Mouse (Mus musculus) liver, embryonic 14.5 days (tissue): ENCODE results near the gene Psme4. TPM values are rescaled to one million over a fixed set of nuclear protein-coding genes. Genes with fewer than 3 reads are reported as not detected.

Experiments
- ATAC-seq: fragments of 200-750 bp; cut with Nextera tagmentation; 2 replicates; pipeline ENCODE4 v1.8.0; 2017; ENCODE audit warnings: moderate number of reproducible peaks, mild to moderate bottlenecking, moderate library complexity; ENCODE audit not compliant: insufficient read depth
- DNase-seq, 3 experiments: peaks; one replicate each; pipeline ENCODE4 v3.0.0-alpha.2; 2012 to 2013; ENCODE audit warnings: low read depth in 3 of 3, low spot score in 3 of 3
- H3K27ac ChIP-seq: fragments of 300-500 bp; sonication (generic); 2 replicates; pipeline ENCODE4 v1.5.1; 2014; ENCODE audit warnings: moderate library complexity, mild to moderate bottlenecking, control low read depth, inconsistent platforms
- H3K27me3 ChIP-seq: fragments of 300-500 bp; sonication (generic); 2 replicates; pipeline ENCODE4 v1.6.1; 2014; ENCODE audit warnings: mild to moderate bottlenecking, low read length, moderate library complexity; ENCODE audit not compliant: control insufficient read depth, insufficient read depth
- H3K36me3 ChIP-seq: fragments of 300-500 bp; sonication (generic); replicated peaks from 2 replicates; pipeline ENCODE4 v1.6.1; 2014; ENCODE audit warnings: low read depth; ENCODE audit not compliant: control insufficient read depth, insufficient read depth
- H3K4me1 ChIP-seq, 2 experiments: fragments of 200-500 bp in 1 of 2; fragments of 300-500 bp in 1 of 2; sonication (generic) in 1 of 2; replicated peaks; 2 replicates each; pipeline ENCODE4 v1.6.1; 2012 to 2014; ENCODE audit warnings: antibody characterized with exemption in 1 of 2, inconsistent platforms in 1 of 2, low read length in 1 of 2; ENCODE audit not compliant: control insufficient read depth in 2 of 2, insufficient read depth in 2 of 2
- H3K4me2 ChIP-seq: fragments of 300-500 bp; sonication (generic); 2 replicates; pipeline ENCODE4 v1.6.1; 2014; ENCODE audit warnings: low read depth, mild to moderate bottlenecking, control low read depth, moderate library complexity
- H3K4me3 ChIP-seq, 2 experiments: fragments of 200-500 bp in 1 of 2; fragments of 300-500 bp in 1 of 2; sonication (generic) in 1 of 2; 2 replicates each; pipeline ENCODE4 v1.5.1; 2012 to 2014; ENCODE audit warnings: low read depth in 2 of 2, low read length in 2 of 2, mild to moderate bottlenecking in 2 of 2, control low read depth in 1 of 2, inconsistent platforms in 1 of 2, moderate library complexity in 1 of 2; ENCODE audit not compliant: insufficient read depth in 1 of 2
- H3K9ac ChIP-seq: fragments of 300-500 bp; sonication (generic); replicated peaks from 2 replicates; pipeline ENCODE4 v1.6.1; 2014; ENCODE audit warnings: mild to moderate bottlenecking, control low read depth, moderate library complexity
- H3K9me3 ChIP-seq: fragments of 300-500 bp; sonication (generic); 2 replicates; pipeline ENCODE4 v1.6.1; 2016; ENCODE audit warnings: low read length, mixed read lengths; ENCODE audit not compliant: control insufficient read depth
- CTCF ChIP-seq: IDR thresholded peaks from 2 replicates; pipeline ENCODE4 v1.5.1; 2016; ENCODE audit warnings: antibody characterized with exemption, low read depth, control low read depth
- EP300 ChIP-seq: IDR thresholded peaks from 2 replicates; pipeline ENCODE4 v1.6.1; 2016; ENCODE audit warnings: antibody characterized with exemption, low read depth
- WGBS: fragments of 180-500 bp; shearing (Covaris S2); extraction: QIAGEN DNeasy Blood & Tissue Kit; methylation state at CpG from one replicate; pipeline ENCODE4 v1.1.7; 2014; ENCODE audit not compliant: insufficient replicate concordance; 5-methylcytosine and 5-hydroxymethylcytosine counted together
- polyA plus RNA-seq, 2 experiments: library from polyadenylated mRNA; depleted of rRNA in 1 of 2; stranded (reverse) in 1 of 2; unstranded in 1 of 2; fragments of >200 nt; fragmentation: Nextera tagmentation in 1 of 2; extraction: Ambion mirVana in 1 of 2; gene quantifications; 2 replicates each; pipeline versions ENCODE4 v1.2.1 to v1.2.3; 2012 to 2014

Psme4 gene
- polyA plus RNA-seq, 2 experiments = 12.8 to 15.1 TPM

DNA sequence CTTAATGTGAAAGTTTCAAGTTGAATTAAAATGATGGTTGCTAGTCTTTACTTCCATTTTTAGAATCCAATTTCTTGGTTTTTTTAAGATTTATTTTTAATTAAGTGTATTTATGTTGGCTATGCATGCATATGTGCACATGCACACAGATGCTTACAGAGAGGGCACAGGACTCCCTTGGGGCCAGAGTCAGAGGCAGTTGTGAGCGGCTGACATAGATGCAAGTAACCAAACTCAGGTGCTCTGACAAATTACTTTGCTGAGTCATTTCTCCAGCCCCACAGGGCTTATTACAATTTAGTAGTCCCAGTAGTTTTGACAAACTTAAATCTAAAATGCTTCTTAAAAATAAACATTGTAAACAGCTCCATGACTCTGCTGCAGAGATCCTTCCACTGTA is 10.1 kb downstream of the Psme4 start:
- Histone ChIP-seq H3K4me1 (peaks cover 5 to 10% of the 10 kb centered on the region in 2 experiments), H3K9ac (no peak overlapping the region), H3K27me3 (no peaks in the 10 kb centered on the region), H3K27ac (no peak overlapping the region), H3K36me3 (no peaks in the 10 kb centered on the region), H3K4me2 (no peak overlapping the region), H3K9me3 (no peaks in the 10 kb centered on the region), H3K4me3 (no peak overlapping the region)
- TF ChIP-seq EP300 (no peak), CTCF (no peak)
- DNase-seq = no peak
- ATAC-seq = no peak
- 76% methylated on average over 1 of the region's 1 CpGs for WGBS

DNA sequence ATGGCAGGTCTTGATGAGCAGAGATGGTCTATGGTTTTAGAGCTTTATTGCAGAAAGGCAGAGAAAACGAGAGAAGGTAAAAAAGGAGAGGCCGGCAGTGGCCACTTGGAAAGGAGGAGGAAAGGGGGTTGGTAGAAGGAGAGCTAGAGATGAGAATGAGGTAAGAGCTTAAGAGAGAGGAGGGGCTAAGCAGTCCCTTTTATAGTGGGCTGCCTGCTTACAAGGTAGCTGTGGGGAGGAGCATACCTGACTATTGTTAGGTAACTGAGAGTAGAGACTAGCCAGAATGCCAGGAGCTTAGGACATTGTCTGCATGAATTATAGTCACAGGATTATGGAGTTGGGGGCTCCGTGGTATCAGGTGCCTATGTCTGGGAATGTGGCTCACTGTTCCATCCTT is 14.0 kb downstream of the Psme4 start:
- Histone ChIP-seq H3K9me3 (no peaks in the 10 kb centered on the region), H3K4me1 (no peaks in the 10 kb centered on the region; a peak in 1 of 4 replicates), H3K27ac (no peak overlapping the region), H3K27me3 (no peaks in the 10 kb centered on the region), H3K4me3 (no peak overlapping the region), H3K9ac (no peak overlapping the region), H3K4me2 (no peak overlapping the region), H3K36me3 (no peaks in the 10 kb centered on the region)
- ATAC-seq (no peak), DNase-seq (no peak)
- WGBS = 78% methylated on average over 3 of the region's 3 CpGs
- TF ChIP-seq CTCF (no peak), EP300 (no peak)

GRCm38 (mm10) chr11:30786230-30786983 is 14.9 kb downstream of the Psme4 start:
- ATAC-seq (no peak), DNase-seq (no peak)
- Histone ChIP-seq H3K27ac (no peak overlapping the region), H3K36me3 (no peaks in the 10 kb centered on the region), H3K27me3 (no peaks in the 10 kb centered on the region), H3K9me3 (no peaks in the 10 kb centered on the region), H3K4me3 (no peak overlapping the region), H3K4me2 (no peak overlapping the region), H3K4me1 (no peaks in the 10 kb centered on the region; a peak in 1 of 4 replicates), H3K9ac (no peak overlapping the region)
- 78% methylated on average over 7 of the region's 7 CpGs for WGBS
- TF ChIP-seq CTCF (no peak), EP300 (no peak)

DNA sequence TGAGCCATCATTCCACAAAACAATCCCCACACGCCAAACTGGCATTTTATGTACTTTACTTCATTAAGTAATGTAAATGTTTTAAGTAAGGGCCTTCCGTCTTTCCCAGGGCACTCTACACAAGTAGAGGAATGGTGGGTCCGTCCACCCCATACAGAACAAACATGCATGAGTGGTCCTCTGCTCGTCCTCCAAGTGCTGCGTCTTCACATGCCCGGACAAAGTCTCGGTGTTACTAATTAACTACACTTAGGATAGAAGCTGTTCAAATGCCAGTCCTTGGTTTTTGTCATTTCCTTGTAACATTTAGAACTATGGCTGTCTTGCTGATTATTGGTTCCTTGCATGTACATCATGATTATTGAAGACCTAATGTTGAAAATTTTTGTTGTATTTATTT is 21.2 kb downstream of the Psme4 start:
- no peak overlapping the region for H3K27ac ChIP-seq
- H3K9me3 ChIP-seq = no peaks in the 10 kb centered on the region
- no peaks in the 10 kb centered on the region for H3K27me3 ChIP-seq
- 82% methylated on average over 7 of the region's 7 CpGs for WGBS
- H3K4me1 ChIP-seq = no peaks in the 10 kb centered on the region
- no peaks in the 10 kb centered on the region; the same call in 1 of the 2 replicates for H3K36me3 ChIP-seq
- no peak overlapping the region for H3K4me2 ChIP-seq
- no peak overlapping the region for H3K9ac ChIP-seq
- DNase-seq (no peak), ATAC-seq (no peak)
- no peak overlapping the region for H3K4me3 ChIP-seq
- TF ChIP-seq EP300 (no peak), CTCF (no peak)

DNA sequence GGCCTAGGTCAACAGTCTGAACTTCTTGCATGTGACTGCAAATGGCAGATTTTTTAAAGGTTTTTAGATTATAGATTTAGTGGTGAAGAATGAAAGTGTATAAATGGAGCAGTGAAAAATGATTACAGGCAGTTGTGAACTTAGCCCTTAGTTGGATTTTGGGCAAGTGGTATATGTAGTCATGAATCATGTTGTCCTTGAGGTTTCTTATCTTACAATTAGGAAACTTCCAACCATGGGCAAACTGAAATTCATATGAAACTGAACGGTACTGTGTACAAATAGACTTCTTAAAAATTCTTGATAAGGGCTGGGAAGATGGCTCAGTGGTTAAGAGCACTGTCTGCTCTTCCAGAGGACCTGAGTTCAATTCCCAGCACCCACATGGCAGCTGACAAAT is 22.2 kb downstream of the Psme4 start:
- Histone ChIP-seq H3K27ac (no peak overlapping the region), H3K9ac (no peak overlapping the region), H3K9me3 (no peaks in the 10 kb centered on the region), H3K4me1 (no peaks in the 10 kb centered on the region), H3K4me3 (no peak overlapping the region), H3K27me3 (no peaks in the 10 kb centered on the region), H3K36me3 (no peaks in the 10 kb centered on the region; the same call in 1 of the 2 replicates), H3K4me2 (no peak overlapping the region)
- ATAC-seq = no peak
- no peak for DNase-seq
- TF ChIP-seq EP300 (no peak), CTCF (no peak)
- WGBS = 8% methylated on average over 1 of the region's 1 CpGs
